Mouse (Mus musculus) liver, embryonic 12.5 days (tissue): ENCODE results near the gene Ttc7. TPM values are rescaled to one million over a fixed set of nuclear protein-coding genes. Genes with fewer than 3 reads are reported as not detected.
A peak's percentile ranks its signal among the peaks of the same experiment; 100 is the strongest.

Source experiments
- ATAC-seq: fragments of 200-750 bp; cut with Nextera tagmentation; 2 replicates; pipeline ENCODE4 v1.8.0; 2017; ENCODE audit warnings: moderate number of reproducible peaks, mild to moderate bottlenecking, moderate library complexity
- H3K27ac ChIP-seq: fragments of 300-500 bp; sonication (generic); 2 replicates; pipeline ENCODE4 v1.5.1; 2016; ENCODE audit warnings: mild to moderate bottlenecking
- H3K27me3 ChIP-seq: fragments of 300-500 bp; sonication (generic); replicated peaks from 2 replicates; pipeline ENCODE4 v1.6.1; 2016; ENCODE audit warnings: mild to moderate bottlenecking, moderate library complexity
- H3K36me3 ChIP-seq: fragments of 300-500 bp; sonication (generic); 2 replicates; pipeline ENCODE4 v1.6.1; 2016; ENCODE audit warnings: mild to moderate bottlenecking, moderate library complexity
- H3K4me1 ChIP-seq: fragments of 300-500 bp; sonication (generic); 2 replicates; pipeline ENCODE4 v1.6.1; 2016
- H3K4me2 ChIP-seq: fragments of 300-500 bp; sonication (generic); 2 replicates; pipeline ENCODE4 v1.6.1; 2016; ENCODE audit warnings: mild to moderate bottlenecking, moderate library complexity
- H3K4me3 ChIP-seq: fragments of 300-500 bp; sonication (generic); 2 replicates; pipeline ENCODE4 v1.5.1; 2016; ENCODE audit warnings: mild to moderate bottlenecking, moderate library complexity
- H3K9ac ChIP-seq: fragments of 300-500 bp; sonication (generic); 2 replicates; pipeline ENCODE4 v1.6.1; 2016; ENCODE audit warnings: mild to moderate bottlenecking, moderate library complexity
- H3K9me3 ChIP-seq: fragments of 300-500 bp; sonication (generic); replicated peaks from 2 replicates; pipeline ENCODE4 v1.6.1; 2016; ENCODE audit warnings: mild to moderate bottlenecking, moderate library complexity
- WGBS: fragments of 180-500 bp; shearing (Covaris S2); methylation state at CpG from one replicate; pipeline ENCODE4 v1.1.7; 2016; ENCODE audit not compliant: insufficient replicate concordance; 5-methylcytosine and 5-hydroxymethylcytosine counted together
- polyA plus RNA-seq: library from polyadenylated mRNA; unstranded; fragments of >200 nt; fragmentation: Nextera tagmentation; extraction: Ambion mirVana; gene quantifications from 2 replicates; pipeline ENCODE4 v1.2.1, GENCODE M21; 2016

Ttc7 gene
- polyA plus RNA-seq, result 15.3 and 17.0 TPM in 2 replicates

GRCm38 (mm10) chr17:87282706-87283053 is at the start of gene Ttc7:
Ttc7 (plus strand) TSS chr17:87282886.
- Histone ChIP-seq H3K4me2 (peak within 1 kb of the TSS; percentile 99), H3K36me3 (no peaks in the 10 kb centered on the region), H3K27ac (peak within 1 kb of the TSS; percentile 94), H3K9ac (peak within 1 kb of the TSS; percentile 94), H3K4me1 (peaks cover 47% of the 10 kb centered on the region), H3K4me3 (peak within 1 kb of the TSS; percentile 75), H3K9me3 (no peaks in the 10 kb centered on the region), H3K27me3 (peaks cover 9% of the 10 kb centered on the region; the same call in 1 of the 2 replicates)
- WGBS, result under 1% methylated on average over 30 of the region's 38 CpGs
- peak; percentile 91 for ATAC-seq

- ATAC-seq, result no peak
- WGBS, result 73% methylated on average over 6 of the region's 6 CpGs
Measured at GRCm38 (mm10) chr17:87235019-87235418, 47.7 kb upstream of the Ttc7 start.

GRCm38 (mm10) chr17:87236725-87237650 is 45.7 kb upstream of the Ttc7 start:
- no peaks in the 10 kb centered on the region for H3K4me1 ChIP-seq
- no peaks in the 10 kb centered on the region for H3K27me3 ChIP-seq
- no peak overlapping the region for H3K4me2 ChIP-seq
- no peaks in the 10 kb centered on the region for H3K9me3 ChIP-seq
- no peak for ATAC-seq
- WGBS, result 51% methylated on average over 18 of the region's 18 CpGs
- H3K9ac ChIP-seq, result no peak overlapping the region
- H3K4me3 ChIP-seq, result no peak overlapping the region
- H3K27ac ChIP-seq, result no peak overlapping the region
- no peaks in the 10 kb centered on the region for H3K36me3 ChIP-seq

More at GRCm38 (mm10) chr17:87235019-87235418, 47.7 kb upstream of the Ttc7 start:
- H3K9ac ChIP-seq, result no peak overlapping the region
- H3K4me1 ChIP-seq, result no peaks in the 10 kb centered on the region
- no peak overlapping the region for H3K4me3 ChIP-seq
- no peak overlapping the region for H3K4me2 ChIP-seq
- no peaks in the 10 kb centered on the region for H3K9me3 ChIP-seq
- no peaks in the 10 kb centered on the region for H3K36me3 ChIP-seq
- no peak overlapping the region for H3K27ac ChIP-seq
- no peaks in the 10 kb centered on the region for H3K27me3 ChIP-seq

- Histone ChIP-seq H3K4me1 (no peaks in the 10 kb centered on the region), H3K4me3 (no peak overlapping the region), H3K9me3 (no peaks in the 10 kb centered on the region), H3K4me2 (no peak overlapping the region), H3K36me3 (no peaks in the 10 kb centered on the region), H3K27ac (no peak overlapping the region), H3K9ac (no peak overlapping the region), H3K27me3 (no peaks in the 10 kb centered on the region)
- 80% methylated on average over 11 of the region's 11 CpGs for WGBS
- ATAC-seq, result no peak
Measured at GRCm38 (mm10) chr17:87237826-87238225, 44.9 kb upstream of the Ttc7 start.

- Histone ChIP-seq H3K4me2 (no peak overlapping the region), H3K27ac (no peak overlapping the region; the same call in 1 of the 2 replicates), H3K4me1 (peaks cover 13% of the 10 kb centered on the region), H3K9ac (no peak overlapping the region), H3K9me3 (no peaks in the 10 kb centered on the region), H3K4me3 (no peak overlapping the region), H3K36me3 (no peaks in the 10 kb centered on the region), H3K27me3 (no peaks in the 10 kb centered on the region)
- no peak for ATAC-seq
- 43% methylated on average over 9 of the region's 9 CpGs for WGBS
Measured at GRCm38 (mm10) chr17:87246103-87246502, 36.6 kb upstream of the Ttc7 start.

GRCm38 (mm10) chr17:87254384-87254783 is 28.3 kb upstream of the Ttc7 start:
- Histone ChIP-seq H3K27ac (no peak overlapping the region), H3K9ac (no peak overlapping the region), H3K4me2 (no peak overlapping the region), H3K4me3 (no peak overlapping the region), H3K27me3 (no peaks in the 10 kb centered on the region), H3K4me1 (no peaks in the 10 kb centered on the region), H3K9me3 (no peaks in the 10 kb centered on the region), H3K36me3 (peaks cover 61% of the 10 kb centered on the region)
- no peak for ATAC-seq
- 80% methylated on average over 8 of the region's 8 CpGs for WGBS

GRCm38 (mm10) chr17:87255672-87256071 is 27.0 kb upstream of the Ttc7 start:
- Histone ChIP-seq H3K9me3 (no peaks in the 10 kb centered on the region), H3K27me3 (no peaks in the 10 kb centered on the region), H3K4me2 (no peak overlapping the region), H3K27ac (no peak overlapping the region), H3K4me1 (no peaks in the 10 kb centered on the region), H3K9ac (no peak overlapping the region), H3K4me3 (no peak overlapping the region), H3K36me3 (peaks cover 74% of the 10 kb centered on the region)
- ATAC-seq, result no peak
- 82% methylated on average over 16 of the region's 16 CpGs for WGBS

GRCm38 (mm10) chr17:87263401-87263800 is 19.3 kb upstream of the Ttc7 start:
- Histone ChIP-seq H3K27me3 (peaks cover 5% of the 10 kb centered on the region; the same call in 1 of the 2 replicates), H3K4me3 (no peak overlapping the region), H3K36me3 (peaks cover 48% of the 10 kb centered on the region), H3K4me1 (peaks cover 31% of the 10 kb centered on the region), H3K27ac (0 out of 2 replicates have a peak overlapping the region, but pooled peaks have one; percentile 14), H3K9me3 (0 out of 2 replicates have a peak, but pooled peaks cover 4% of the 10 kb centered on the region), H3K4me2 (peak overlapping the region; percentile 95), H3K9ac (no peak overlapping the region)
- WGBS, result 59% methylated on average over 6 of the region's 6 CpGs
- no peak for ATAC-seq

- 61% methylated on average over 11 of the region's 11 CpGs for WGBS
- Histone ChIP-seq H3K27me3 (peaks cover 5% of the 10 kb centered on the region; the same call in 1 of the 2 replicates), H3K9me3 (0 out of 2 replicates have a peak, but pooled peaks cover 4% of the 10 kb centered on the region), H3K4me3 (peak overlapping the region; percentile 67), H3K27ac (no peak overlapping the region), H3K9ac (peak overlapping the region; percentile 78), H3K4me1 (peaks cover 31% of the 10 kb centered on the region), H3K4me2 (peak overlapping the region; percentile 95), H3K36me3 (peaks cover 41% of the 10 kb centered on the region)
- ATAC-seq, result no peak
Measured at GRCm38 (mm10) chr17:87264054-87264830, 18.4 kb upstream of the Ttc7 start.

GRCm38 (mm10) chr17:87264927-87265791 is 17.5 kb upstream of the Ttc7 start:
- Histone ChIP-seq H3K9ac (peak overlapping the region; percentile 78), H3K27ac (peak overlapping the region; percentile 31; the same call in 1 of the 2 replicates), H3K4me2 (peak overlapping the region; percentile 95), H3K4me1 (peaks cover 31% of the 10 kb centered on the region), H3K9me3 (0 out of 2 replicates have a peak, but pooled peaks cover 4% of the 10 kb centered on the region), H3K36me3 (peaks cover 32% of the 10 kb centered on the region), H3K4me3 (peak overlapping the region; percentile 67), H3K27me3 (peaks cover 5% of the 10 kb centered on the region; the same call in 1 of the 2 replicates)
- 6% methylated on average over 28 of the region's 28 CpGs for WGBS
- ATAC-seq, result peak; percentile 72

- peak; percentile 97 for ATAC-seq
- under 1% methylated on average over 41 of the region's 41 CpGs for WGBS
- H3K4me2 ChIP-seq, result peak within 1 kb of the TSS; percentile 95
- peak within 1 kb of the TSS; percentile 31; the same call in 1 of the 2 replicates for H3K27ac ChIP-seq
- peak within 1 kb of the TSS; percentile 67 for H3K4me3 ChIP-seq
- H3K27me3 ChIP-seq, result peaks cover 5% of the 10 kb centered on the region; the same call in 1 of the 2 replicates
- peaks cover 25% of the 10 kb centered on the region for H3K36me3 ChIP-seq
- H3K9me3 ChIP-seq, result 0 out of 2 replicates have a peak, but pooled peaks cover 4% of the 10 kb centered on the region
- H3K4me1 ChIP-seq, result peaks cover 31% of the 10 kb centered on the region
- peak within 1 kb of the TSS; percentile 78 for H3K9ac ChIP-seq
Measured at GRCm38 (mm10) chr17:87265792-87266186, 16.9 kb upstream of the Ttc7 start, which contains the start of gene Mcfd2. Mcfd2 (minus strand) TSS chr17:87265935.
